Mouse (Mus musculus): Measurements from ENCODE around the gene Sstr4. TPM values are rescaled to one million over a fixed set of nuclear protein-coding genes. Genes with fewer than 3 reads are reported as not detected.
A peak's percentile ranks its signal among the peaks of the same experiment; 100 is the strongest.

The Sstr4 gene
- 1 to 10 TPM in 3 of 4 experiments, under 1 TPM in 1; 0.98 to 1.8 (median 1.3) TPM for total RNA-seq (2022)

DNA sequence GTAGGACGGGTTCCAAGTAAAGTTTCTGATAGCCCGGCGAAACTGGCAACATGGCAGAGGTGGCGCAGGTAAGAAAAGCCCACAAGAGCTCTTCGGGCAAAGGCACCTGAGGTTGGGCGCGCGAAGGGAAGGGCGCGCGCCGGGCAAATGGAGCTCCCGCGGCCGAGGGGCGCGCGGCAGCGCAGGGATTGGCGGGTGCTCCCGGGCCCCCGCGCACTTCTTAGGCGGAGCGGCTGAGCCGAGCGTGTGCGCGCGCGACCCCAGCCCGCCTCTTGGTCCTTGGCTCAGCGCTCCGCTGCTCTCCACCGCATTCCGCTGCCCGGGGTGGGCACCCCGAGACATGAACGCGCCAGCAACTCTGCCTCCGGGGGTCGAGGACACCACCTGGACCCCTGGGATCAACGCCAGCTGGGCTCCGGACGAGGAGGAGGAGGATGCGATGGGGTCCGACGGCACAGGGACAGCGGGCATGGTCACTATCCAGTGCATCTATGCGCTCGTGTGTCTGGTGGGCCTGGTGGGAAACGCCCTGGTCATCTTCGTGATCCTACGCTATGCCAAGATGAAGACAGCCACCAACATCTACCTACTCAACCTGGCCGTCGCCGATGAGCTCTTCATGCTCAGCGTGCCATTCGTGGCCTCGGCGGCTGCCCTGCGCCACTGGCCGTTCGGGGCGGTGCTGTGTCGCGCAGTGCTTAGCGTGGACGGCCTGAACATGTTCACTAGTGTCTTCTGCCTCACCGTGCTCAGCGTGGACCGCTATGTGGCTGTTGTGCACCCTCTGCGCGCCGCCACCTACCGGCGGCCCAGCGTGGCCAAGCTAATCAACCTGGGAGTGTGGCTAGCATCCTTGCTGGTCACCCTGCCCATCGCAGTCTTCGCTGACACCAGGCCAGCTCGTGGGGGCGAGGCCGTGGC lies at the start of gene Sstr4:
Gene Sstr4 (plus strand): TSS at position 214 of the 921 bp plus-strand sequence.
- DNase-seq (ENCODE audit: low spot score) = no peak

- peak; percentile 60 for DNase-seq (ENCODE audit: low spot score)
Measured at GRCm38 (mm10) chr2:148345373-148345772, 49.8 kb upstream of the Sstr4 start.

DNA sequence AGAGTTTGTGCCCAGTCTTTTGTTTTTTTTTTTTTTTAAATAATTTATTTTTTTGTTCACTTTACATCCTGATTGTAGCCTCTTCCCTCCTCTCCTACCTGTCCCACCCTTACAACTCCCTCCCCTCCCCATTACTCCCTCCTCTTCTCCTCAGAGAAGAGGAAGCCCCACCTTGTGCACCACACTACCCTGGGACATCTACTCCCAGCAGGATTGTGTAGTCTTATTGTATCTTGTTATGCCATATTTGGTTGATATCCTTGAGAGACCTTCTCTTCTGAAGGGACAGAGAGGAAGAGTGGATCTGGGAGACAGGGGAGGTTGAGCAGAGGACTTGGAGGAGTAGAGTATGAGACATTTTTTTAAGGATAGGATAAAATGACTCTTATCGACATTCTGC lies 48.2 kb upstream of the Sstr4 start:
- no peak for DNase-seq (ENCODE audit: low spot score)

DNA sequence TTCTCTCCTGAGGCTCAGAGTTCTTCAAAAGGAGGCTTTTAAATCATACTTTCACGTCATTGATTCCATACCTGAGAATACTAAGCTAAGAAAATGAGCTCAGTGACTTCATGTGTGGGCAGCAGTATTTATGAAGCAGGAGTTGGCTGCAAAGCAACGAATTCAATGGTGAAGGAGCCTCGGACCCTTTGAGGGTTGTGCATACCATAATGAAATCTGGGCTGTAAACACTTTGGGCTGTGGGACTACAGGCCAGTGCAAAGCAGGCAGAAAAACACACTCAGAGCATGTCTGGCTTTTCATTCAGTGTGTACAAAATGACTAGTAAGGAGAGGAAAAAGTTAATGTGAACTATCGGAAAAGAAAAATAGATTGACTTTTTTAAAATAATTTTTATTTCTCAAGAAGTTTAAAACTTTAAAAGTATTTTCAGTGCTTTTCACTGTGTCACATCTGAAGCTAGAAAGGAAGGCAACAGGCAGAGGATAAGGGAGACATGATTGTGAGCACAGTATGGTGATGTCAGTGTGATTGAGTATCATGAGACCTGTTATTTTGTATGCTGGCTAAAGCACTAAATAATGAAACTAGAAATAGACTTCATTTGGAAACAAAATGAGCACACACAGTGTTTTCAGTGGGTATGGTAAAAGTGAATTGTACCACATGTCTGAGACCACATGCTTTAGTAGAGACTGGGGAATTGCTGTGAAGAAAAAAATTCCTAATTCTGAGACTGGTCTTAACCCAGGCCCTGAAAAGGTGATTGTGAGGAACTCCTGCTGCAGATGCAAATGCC lies 45.4 kb upstream of the Sstr4 start:
- no peak for DNase-seq (ENCODE audit: low spot score)

- no peak for DNase-seq (ENCODE audit: low spot score)
Measured at GRCm38 (mm10) chr2:148350460-148350859, 44.7 kb upstream of the Sstr4 start.

- no peak for DNase-seq (ENCODE audit: low spot score)
Measured at GRCm38 (mm10) chr2:148352655-148353054, 42.5 kb upstream of the Sstr4 start.

DNA sequence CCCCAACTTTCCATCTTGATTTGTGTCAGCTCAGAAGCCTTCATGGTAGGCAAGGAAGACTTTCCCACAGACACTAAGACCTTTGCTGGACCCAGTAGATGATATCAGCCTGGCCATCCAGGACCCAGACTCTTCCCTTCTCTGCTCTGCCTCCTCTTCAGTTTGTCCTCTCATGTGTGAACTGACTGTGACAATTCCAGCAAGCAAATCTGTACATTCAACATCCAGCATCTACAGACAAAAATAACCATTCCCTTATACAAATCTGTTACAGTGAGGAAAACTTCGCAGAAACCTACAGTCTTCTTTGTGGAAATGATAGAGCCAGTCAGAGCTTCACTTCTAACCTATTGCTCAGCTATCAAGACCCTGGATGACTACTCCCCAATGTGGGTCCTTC lies 38.0 kb upstream of the Sstr4 start:
- no peak for DNase-seq (ENCODE audit: low spot score)

- DNase-seq (ENCODE audit: low spot score) = no peak
Measured at GRCm38 (mm10) chr2:148364536-148364935, 30.6 kb upstream of the Sstr4 start.

- no peak for DNase-seq (ENCODE audit: low spot score)
Measured at GRCm38 (mm10) chr2:148365227-148365626, 29.9 kb upstream of the Sstr4 start.

DNA sequence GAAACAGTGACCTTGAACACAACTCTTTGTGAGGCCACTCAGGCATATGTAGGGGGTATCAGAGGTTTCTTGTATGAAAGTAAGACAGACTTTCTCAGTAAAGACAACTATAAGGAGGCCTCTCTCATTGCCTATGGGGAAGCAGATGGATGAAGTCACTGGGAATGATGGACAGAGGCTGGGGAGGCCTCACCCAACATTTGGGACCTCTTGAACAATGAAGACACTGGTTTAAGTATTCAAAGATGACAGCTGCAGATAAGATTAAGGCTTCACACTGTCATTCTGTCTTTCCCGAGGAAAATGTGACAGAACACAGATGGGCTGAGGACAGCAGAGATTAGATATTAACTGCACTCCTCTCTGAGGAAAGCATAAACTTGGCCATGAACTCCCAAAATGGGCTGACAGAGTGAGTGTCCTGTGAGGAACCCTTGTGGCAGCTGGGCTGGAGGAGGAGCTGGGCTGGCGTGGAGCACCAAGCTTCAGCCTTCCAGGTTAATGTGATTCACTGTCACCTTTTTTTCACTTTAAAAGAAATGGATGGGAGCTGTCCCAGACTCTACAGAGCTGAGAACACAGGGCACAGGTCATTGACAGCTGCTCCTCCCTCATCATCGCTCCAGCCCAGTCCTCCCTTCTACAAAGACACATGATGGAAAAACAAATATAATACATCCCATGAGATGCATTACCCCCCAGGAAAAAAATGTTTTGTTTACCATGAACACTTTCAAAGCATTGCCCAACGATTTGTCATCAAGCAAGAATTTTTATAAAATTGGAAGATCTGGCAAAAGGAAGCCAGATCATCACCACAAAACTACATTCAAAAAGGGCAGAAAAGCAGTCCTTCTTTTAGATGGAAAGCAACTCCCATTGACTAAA lies 23.2 kb upstream of the Sstr4 start:
- no peak for DNase-seq (ENCODE audit: low spot score)

- no peak for DNase-seq (ENCODE audit: low spot score)
Measured at GRCm38 (mm10) chr2:148373602-148374071, 21.5 kb upstream of the Sstr4 start.

- no peak for DNase-seq (ENCODE audit: low spot score)
Measured at GRCm38 (mm10) chr2:148375326-148376150, 19.6 kb upstream of the Sstr4 start.

DNA sequence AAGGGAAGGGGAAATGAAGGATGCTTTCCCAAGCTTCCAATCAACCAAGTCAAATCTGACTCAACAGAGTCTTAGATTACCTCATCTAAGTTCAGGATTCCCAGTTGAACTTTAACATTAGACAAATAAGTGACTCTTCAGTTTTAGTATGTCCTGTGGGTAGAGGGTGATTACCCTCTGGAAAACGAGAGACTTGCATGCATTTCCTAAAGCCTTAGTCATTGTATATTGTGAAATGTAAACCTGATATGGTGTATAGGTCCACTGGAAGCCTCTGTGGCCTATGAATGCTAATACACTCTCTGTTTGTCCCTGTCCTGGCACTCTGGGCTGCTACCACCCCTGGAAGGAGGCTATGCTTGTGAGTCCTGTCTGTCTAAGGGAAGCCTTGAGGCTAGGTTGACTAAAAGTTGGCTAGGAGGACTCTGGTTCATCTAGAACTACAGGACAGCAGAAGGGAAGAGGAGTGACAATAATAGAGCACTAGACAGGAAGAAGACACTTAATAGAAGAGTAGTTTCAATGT lies 16.3 kb upstream of the Sstr4 start:
- no peak for DNase-seq (ENCODE audit: low spot score)

- no peak for DNase-seq (ENCODE audit: low spot score)
Measured at GRCm38 (mm10) chr2:148379899-148380413, 15.2 kb upstream of the Sstr4 start.

GRCm38 (mm10) chr2:148381076-148381475 lies 14.1 kb upstream of the Sstr4 start:
- no peak for DNase-seq (ENCODE audit: low spot score)

DNA sequence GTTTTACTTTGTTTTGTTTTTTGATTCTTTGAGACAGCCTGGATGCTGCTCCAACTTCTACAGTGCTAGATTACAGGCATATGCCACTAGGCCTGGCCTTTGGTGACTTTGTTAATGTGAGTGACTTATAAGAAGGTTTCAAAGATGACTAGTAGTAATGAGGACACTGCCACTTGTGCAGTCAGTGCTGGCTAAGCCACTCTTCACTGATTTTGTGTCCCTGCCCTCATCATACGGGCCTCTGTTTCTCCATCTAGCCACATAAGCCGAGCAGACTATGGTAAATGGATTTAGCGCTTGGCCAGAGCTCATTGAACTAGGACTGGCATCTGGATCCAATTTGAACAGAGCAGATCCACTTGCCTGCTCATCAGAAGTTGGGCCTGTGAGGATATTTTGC lies 8.7 kb upstream of the Sstr4 start:
- no peak for DNase-seq (ENCODE audit: low spot score)

- DNase-seq (ENCODE audit: low spot score) = no peak
Measured at GRCm38 (mm10) chr2:148386927-148387326, 8.2 kb upstream of the Sstr4 start.

DNA sequence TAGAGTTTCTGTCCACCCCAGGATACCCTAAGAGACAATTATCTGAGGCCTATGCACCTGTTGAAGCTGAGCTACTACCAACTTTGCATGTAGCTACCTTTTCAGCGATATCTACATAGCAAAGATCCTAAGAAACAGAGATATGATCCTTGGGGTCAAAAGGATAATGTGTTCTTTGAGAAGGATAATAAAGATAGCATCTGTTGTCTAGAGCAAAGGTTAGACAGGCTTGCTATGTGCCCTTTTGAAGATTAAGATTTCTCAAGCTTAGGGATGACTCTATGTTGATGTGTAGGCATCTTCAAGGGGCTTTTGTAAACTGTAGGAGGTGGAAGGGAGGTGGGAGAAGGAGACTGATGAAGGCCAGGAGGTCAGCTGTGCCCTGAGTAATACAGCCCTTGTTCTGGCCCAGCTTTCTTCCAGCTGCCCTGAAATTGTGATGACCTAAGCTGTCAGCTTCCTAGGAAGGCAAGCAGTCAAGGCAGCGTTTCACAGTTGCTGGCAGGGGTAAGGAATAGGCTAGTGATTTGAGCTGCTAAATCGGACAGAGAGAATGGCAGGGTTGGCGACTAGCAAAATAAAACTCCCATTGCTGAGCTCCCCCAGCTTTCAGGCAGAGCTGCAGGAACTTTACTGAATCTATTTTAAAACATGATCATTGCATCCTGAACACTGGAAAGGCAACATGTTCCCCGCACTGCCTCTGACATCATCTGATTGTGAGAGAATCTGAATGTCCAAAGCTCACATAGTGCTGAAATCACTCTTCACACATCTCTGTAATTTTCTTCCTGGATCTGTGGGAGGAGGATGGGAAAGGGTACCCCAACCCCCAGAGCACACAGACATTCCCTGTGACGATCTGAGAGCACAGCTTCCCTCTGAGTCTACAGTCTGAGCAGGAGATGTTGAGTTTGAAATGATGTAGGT lies 7.2 kb upstream of the Sstr4 start:
- DNase-seq (ENCODE audit: low spot score) = no peak

GRCm38 (mm10) chr2:148393149-148393548 lies 2.0 kb upstream of the Sstr4 start:
- no peak for DNase-seq (ENCODE audit: low spot score)

Measured in heart, adult 8-10 months (tissue).